Mouse (Mus musculus): ENCODE results near the gene Rab3ip. TPM values are rescaled to one million over a fixed set of nuclear protein-coding genes. Genes with fewer than 3 reads are reported as not detected.

The Rab3ip gene
- polyA plus RNA-seq, 1 experiment from 2014 or later, result 25.2 TPM

DNA sequence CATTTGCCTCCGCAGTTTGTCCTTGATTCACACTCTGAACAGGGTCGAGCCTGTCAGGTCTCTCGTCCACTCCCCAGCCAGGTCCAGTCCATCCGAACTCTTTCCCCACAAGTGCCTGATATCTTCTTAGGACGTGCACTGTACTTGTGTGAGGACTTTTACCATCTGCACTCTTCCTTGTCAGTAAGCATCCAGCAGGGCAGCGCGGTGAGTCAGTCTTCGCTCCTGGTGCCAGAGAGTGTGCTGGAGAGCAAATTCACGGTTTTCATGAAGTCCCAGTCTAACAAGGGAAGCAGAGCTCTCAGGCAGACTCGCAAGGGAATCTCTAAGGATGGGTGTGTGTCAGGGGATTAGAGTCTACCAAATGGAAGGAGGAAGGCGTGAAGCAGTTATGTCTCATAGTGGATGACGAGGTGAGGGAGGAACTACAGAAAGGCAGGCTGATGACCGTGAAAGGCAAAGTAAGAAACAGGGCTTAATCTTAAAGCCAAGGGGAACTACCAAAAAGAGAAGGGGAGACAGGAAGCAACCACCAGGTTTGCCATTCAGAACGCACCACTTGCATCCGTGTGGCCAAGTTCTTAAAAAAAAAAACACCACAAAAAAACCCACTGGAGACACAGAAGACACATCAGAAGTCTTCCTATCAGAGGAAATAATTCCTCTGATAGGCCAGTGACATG is 18.9 kb downstream of the Rab3ip start:
- no peak overlapping the region for H3K27ac ChIP-seq
- no peaks in the 10 kb centered on the region for H3K27me3 ChIP-seq (replicated peaks)
- H3K36me3 ChIP-seq, result no peaks in the 10 kb centered on the region
- H3K9ac ChIP-seq, result no peak overlapping the region
- no peaks in the 10 kb centered on the region for H3K4me1 ChIP-seq
- H3K4me3 ChIP-seq (replicated peaks), result no peak overlapping the region
- no peak for ATAC-seq (ENCODE audit: insufficient read depth, low FRiP score, low read depth)
- WGBS, result 80% methylated on average over 15 of the region's 15 CpGs
- H3K4me2 ChIP-seq, result no peak overlapping the region
- no peaks in the 10 kb centered on the region for H3K9me3 ChIP-seq

DNA sequence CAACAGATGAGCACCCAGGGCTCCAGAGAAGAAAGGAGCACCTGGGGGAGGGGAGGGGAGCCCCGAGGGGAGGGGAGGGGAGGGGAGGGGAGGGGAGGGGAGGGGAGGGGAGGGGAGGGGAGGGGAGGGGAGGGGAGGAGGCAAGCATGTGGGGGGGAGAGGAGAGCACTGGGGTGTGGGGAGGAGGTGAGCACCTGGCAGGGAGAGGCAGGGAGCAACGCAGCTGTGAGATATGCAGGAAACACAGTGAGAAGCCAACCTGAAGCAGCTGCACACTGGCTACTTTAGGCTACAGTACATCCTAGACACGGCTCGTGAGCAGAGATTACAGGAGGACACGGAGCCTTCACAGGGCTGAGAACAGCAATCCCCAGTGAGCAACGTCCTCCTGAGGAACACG is 19.6 kb downstream of the Rab3ip start:
- no peaks in the 10 kb centered on the region for H3K9me3 ChIP-seq
- no peak overlapping the region for H3K27ac ChIP-seq
- H3K4me3 ChIP-seq (replicated peaks), result no peak overlapping the region
- no peak overlapping the region for H3K4me2 ChIP-seq
- no peaks in the 10 kb centered on the region for H3K36me3 ChIP-seq
- no peak overlapping the region for H3K9ac ChIP-seq
- no peak for ATAC-seq (ENCODE audit: insufficient read depth, low FRiP score, low read depth)
- H3K4me1 ChIP-seq, result no peaks in the 10 kb centered on the region
- no peaks in the 10 kb centered on the region for H3K27me3 ChIP-seq (replicated peaks)
- WGBS, result 68% methylated on average over 6 of the region's 7 CpGs

DNA sequence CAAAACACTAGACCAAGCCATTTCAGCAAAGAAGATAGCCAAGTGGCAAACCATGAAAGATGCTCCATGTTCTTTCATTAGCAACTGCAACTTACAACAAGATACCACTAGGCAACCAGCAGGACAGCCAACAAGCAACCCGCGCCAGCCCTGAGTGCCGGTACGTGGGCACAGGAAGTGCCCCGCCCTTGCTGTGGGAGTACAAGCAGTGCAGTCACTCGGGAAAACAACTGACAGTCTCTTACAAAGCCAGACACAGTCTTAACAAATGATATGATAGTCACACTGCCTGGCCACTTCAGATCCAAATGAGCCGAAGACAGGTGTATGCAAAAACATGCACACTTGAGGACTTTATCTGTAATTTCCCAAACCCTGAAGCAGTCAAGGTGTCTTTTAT is 20.1 kb downstream of the Rab3ip start:
- Histone ChIP-seq H3K4me3 (replicated peaks) (no peak overlapping the region), H3K9ac (no peak overlapping the region), H3K9me3 (no peaks in the 10 kb centered on the region), H3K27ac (no peak overlapping the region), H3K27me3 (replicated peaks) (no peaks in the 10 kb centered on the region), H3K4me1 (no peaks in the 10 kb centered on the region), H3K4me2 (no peak overlapping the region), H3K36me3 (no peaks in the 10 kb centered on the region)
- 67% methylated on average over 7 of the region's 7 CpGs for WGBS
- no peak for ATAC-seq (ENCODE audit: insufficient read depth, low FRiP score, low read depth)

DNA sequence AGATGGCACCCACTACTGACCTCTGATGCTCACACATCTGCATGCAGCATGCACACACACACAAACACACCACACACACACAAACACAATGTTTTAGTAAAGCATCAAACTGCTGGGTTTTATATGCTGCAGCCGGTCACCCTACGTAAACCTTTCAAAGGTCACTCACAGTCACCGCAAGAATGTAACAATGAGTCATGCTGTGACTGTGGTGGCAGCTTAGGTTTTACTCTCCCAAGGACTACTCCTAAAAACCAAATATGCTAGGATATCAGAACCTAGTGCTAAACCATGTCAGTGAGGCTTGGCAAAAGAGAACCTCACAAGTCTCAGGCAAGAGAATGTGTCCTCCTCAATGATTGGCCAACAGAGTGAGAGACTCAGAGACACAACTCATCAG is 21.7 kb downstream of the Rab3ip start:
- no peak overlapping the region for H3K9ac ChIP-seq
- WGBS, result 71% methylated on average over 3 of the region's 3 CpGs
- H3K4me2 ChIP-seq, result no peak overlapping the region
- H3K9me3 ChIP-seq, result no peaks in the 10 kb centered on the region
- no peak overlapping the region for H3K27ac ChIP-seq
- H3K4me1 ChIP-seq, result no peaks in the 10 kb centered on the region
- no peak overlapping the region for H3K4me3 ChIP-seq (replicated peaks)
- ATAC-seq (ENCODE audit: insufficient read depth, low FRiP score, low read depth), result no peak
- no peaks in the 10 kb centered on the region for H3K27me3 ChIP-seq (replicated peaks)
- no peaks in the 10 kb centered on the region for H3K36me3 ChIP-seq

DNA sequence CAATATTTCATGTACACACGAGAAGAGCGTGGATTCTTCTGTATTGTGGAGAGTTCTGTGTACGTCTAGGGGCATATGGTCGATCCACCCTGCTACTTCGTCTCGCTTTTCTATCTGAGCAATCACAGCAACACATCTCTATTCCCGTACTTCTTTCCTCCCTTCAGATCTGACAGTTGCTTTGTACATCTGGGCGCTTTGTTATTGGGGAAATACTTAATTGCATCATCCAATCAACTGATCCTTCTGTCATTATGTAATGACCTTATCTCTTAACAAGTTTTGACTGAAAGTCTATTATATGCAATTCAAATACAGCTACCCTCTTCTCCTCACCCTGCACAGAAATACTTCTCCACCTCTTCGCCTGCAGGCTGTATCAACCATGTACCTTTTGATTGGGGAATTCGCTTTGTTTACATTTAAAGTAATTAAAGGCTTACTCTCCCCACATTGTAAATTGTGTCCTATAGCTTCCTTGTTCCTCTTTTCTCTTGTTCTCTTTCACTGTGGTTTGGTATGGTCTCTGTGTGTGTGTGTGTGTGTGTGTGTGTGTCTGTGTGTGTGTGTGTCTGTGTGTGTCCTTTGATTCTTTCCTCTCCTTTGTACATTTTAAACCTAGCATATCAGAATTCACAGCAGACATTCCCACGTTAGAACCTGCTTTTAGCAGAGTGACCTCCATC is 24.0 kb downstream of the Rab3ip start:
- WGBS, result 80% methylated on average over 11 of the region's 11 CpGs
- no peak overlapping the region for H3K4me3 ChIP-seq (replicated peaks)
- H3K9ac ChIP-seq, result no peak overlapping the region
- H3K9me3 ChIP-seq, result no peaks in the 10 kb centered on the region
- H3K27me3 ChIP-seq (replicated peaks), result no peaks in the 10 kb centered on the region
- ATAC-seq (ENCODE audit: insufficient read depth, low FRiP score, low read depth), result no peak
- no peak overlapping the region for H3K4me2 ChIP-seq
- H3K27ac ChIP-seq, result no peak overlapping the region
- no peaks in the 10 kb centered on the region for H3K4me1 ChIP-seq
- H3K36me3 ChIP-seq, result no peaks in the 10 kb centered on the region

DNA sequence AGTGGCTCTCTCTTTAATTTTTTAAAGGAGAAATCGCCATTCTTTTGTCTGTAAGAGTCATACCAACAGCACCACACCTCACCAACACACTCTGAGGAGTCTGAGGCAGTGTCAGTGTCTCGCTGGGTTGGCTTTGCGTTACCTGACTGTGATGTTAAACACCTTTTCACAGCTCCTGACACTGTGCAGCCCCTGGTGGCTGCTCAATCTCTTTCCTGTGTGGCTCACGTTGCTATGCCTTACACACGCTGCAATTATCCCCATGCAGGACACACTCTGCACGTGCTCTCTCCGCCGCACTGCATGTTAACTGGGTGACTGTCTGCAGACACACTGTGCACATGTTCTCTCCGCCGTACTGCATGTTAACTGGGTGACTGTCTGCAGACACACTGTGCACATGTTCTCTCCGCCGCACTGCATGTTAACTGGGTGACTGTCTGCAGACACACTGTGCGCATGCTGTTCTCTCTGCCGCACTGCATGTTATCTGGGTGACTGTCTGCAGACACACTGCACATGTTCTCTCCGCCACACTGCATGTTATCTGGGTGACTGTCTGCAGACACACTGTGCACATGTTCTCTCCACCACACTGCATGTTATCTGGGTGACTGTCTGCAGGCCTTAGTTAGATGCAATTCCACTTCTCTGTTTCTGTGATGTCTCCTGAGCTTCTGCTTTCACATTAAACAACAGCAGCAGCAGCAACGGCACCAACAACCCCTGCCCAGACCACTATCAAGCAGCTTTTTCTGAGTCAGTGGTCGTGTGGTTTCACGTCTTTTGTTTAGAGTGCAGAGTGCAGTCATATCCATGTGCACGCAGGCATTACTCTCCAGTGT is 26.7 kb downstream of the Rab3ip start:
- Histone ChIP-seq H3K4me1 (no peaks in the 10 kb centered on the region), H3K4me3 (replicated peaks) (no peak overlapping the region), H3K9ac (no peak overlapping the region), H3K27ac (no peak overlapping the region), H3K27me3 (replicated peaks) (no peaks in the 10 kb centered on the region), H3K36me3 (no peaks in the 10 kb centered on the region), H3K9me3 (no peaks in the 10 kb centered on the region), H3K4me2 (no peak overlapping the region)
- no peak for ATAC-seq (ENCODE audit: insufficient read depth, low FRiP score, low read depth)
- whole genome bisulfite sequencing, result 90% methylated on average over 19 of the region's 19 CpGs

DNA sequence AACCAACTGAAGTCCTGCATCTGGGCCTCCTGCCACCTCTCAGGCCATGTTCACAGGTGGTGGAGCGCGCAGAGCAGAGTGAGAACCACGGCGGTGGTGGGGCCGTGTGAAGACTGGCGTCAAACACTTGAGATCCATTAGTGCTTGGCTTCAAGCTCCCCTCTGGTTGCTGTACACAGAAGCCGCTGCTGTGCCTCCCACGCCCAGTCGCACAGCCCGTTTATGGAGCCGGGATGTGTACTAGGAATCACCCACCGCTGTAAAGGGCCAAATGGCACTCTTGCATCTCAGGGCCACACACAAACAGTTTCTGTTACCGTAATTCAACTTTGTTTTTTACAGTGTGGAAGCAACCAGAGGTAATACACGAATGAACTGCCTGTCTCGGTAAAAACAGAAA is 28.4 kb downstream of the Rab3ip start:
- H3K4me2 ChIP-seq, result no peak overlapping the region

DNA sequence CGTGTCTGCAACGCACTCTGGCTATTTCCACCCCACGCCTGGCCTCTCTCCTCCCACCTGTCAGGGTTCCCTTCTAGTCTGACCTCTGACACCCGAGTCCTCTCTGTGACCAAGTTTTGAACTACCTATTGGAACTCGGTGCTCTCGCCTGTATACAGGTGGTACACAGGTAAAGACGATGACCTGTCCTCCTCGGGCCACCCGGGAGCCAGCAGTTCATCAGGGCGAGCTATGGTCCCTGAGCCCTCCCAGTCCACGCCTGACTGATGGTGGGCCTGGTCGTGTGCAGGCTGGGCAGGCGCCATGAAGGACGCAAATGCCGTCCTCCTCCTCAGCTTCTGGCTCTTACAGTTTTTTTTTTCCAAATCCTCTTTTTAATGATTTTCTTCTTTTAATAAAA is 29.2 kb downstream of the Rab3ip start:
- no peak for ATAC-seq (ENCODE audit: insufficient read depth, low FRiP score, low read depth)
- 0 out of 2 replicates have a peak, but pooled peaks cover 2% of the 10 kb centered on the region for H3K36me3 ChIP-seq
- H3K9me3 ChIP-seq, result no peaks in the 10 kb centered on the region
- no peak overlapping the region for H3K4me3 ChIP-seq (replicated peaks)
- no peaks in the 10 kb centered on the region for H3K27me3 ChIP-seq (replicated peaks)
- no peak overlapping the region for H3K27ac ChIP-seq
- no peak overlapping the region for H3K4me2 ChIP-seq
- 81% methylated on average over 15 of the region's 15 CpGs for WGBS
- no peak overlapping the region for H3K9ac ChIP-seq
- H3K4me1 ChIP-seq, result no peaks in the 10 kb centered on the region

More for the DNA sequence above, 28.4 kb downstream of the Rab3ip start:
- H3K36me3 ChIP-seq, result 0 out of 2 replicates have a peak, but pooled peaks cover 2% of the 10 kb centered on the region
- H3K27me3 ChIP-seq (replicated peaks), result no peaks in the 10 kb centered on the region
- H3K4me1 ChIP-seq, result no peaks in the 10 kb centered on the region
- H3K4me3 ChIP-seq (replicated peaks), result no peak overlapping the region
- H3K27ac ChIP-seq, result no peak overlapping the region
- H3K9ac ChIP-seq, result no peak overlapping the region
- 85% methylated on average over 15 of the region's 15 CpGs for WGBS
- ATAC-seq (ENCODE audit: insufficient read depth, low FRiP score, low read depth), result no peak
- H3K9me3 ChIP-seq, result no peaks in the 10 kb centered on the region

DNA sequence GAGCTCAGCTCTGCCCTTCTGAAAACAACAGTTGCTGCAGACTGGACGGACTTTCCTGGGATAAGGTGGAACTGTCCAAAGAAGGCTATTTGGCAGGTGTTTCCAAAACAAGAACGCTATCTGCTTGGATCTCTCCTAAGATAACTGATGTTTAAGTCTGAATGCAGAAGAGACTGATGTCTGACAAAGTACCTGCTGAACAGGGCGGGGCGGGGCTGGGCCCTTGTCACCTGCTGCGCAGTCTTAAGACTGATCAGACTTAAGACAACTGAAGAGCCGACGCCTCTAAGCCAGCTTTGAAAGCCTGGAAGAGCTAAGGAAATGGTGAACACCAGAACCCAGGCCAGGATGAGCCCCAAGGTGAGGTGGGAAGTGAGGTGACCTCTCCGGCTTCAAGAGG is 29.9 kb downstream of the Rab3ip start:
- no peak for ATAC-seq (ENCODE audit: insufficient read depth, low FRiP score, low read depth)
- 0 out of 2 replicates have a peak, but pooled peaks cover 2% of the 10 kb centered on the region for H3K36me3 ChIP-seq

DNA sequence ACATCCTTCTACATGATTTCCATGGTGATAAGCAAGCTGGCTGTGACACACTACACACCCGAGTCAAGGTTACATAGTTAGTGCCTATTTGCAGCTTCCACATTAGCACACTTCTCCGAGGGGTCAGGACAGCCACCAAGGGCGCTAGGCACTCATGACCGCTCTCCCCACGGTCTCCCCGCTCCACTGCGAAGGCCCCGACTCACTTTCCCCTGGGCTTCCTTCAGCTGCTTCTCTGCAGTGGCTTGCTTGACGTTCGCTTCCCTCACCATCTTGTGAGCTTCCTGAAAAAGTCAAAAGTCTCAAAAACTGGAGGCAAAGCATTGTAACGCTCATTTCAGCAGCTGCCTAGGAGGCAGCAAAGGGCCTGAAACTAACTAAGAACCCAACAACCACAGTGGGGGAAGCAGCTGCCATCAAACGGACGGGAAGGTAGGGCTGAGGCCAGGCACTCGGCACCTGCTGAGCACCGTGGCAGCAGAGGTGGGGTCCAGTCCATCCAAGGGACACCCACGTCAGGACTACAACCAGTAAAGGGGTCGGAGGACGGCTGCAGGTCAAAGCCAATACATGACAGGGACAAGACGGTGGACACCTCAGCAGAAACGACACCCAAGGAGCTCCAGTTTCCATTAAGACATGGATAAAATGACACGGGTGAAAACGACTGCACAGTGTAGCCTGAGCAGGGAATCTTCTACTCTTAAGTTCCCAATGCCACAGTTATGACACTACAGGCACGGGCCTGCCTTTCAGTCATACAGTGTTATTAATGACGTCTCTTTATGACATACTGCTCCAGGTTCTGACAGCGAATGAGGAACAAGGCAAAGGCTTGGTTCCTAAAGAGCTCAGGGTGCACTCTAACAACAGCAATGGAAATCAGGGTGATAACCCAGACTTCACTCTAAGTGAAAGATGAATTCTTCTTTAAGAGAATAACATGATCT is 30.9 kb downstream of the Rab3ip start:
- 83% methylated on average over 25 of the region's 25 CpGs for WGBS
- no peak overlapping the region for H3K4me3 ChIP-seq (replicated peaks)
- no peaks in the 10 kb centered on the region for H3K9me3 ChIP-seq
- H3K4me2 ChIP-seq, result no peak overlapping the region
- ATAC-seq (ENCODE audit: insufficient read depth, low FRiP score, low read depth), result no peak
- no peaks in the 10 kb centered on the region for H3K27me3 ChIP-seq (replicated peaks)
- no peaks in the 10 kb centered on the region for H3K4me1 ChIP-seq
- H3K36me3 ChIP-seq, result 0 out of 2 replicates have a peak, but pooled peaks cover 4% of the 10 kb centered on the region
- no peak overlapping the region for H3K9ac ChIP-seq
- no peak overlapping the region for H3K27ac ChIP-seq

More for the DNA sequence above, 29.9 kb downstream of the Rab3ip start:
- Histone ChIP-seq H3K27me3 (replicated peaks) (no peaks in the 10 kb centered on the region), H3K9me3 (no peaks in the 10 kb centered on the region), H3K4me3 (replicated peaks) (no peak overlapping the region), H3K9ac (no peak overlapping the region), H3K27ac (no peak overlapping the region), H3K4me1 (no peaks in the 10 kb centered on the region), H3K4me2 (no peak overlapping the region)
- WGBS, result 88% methylated on average over 8 of the region's 8 CpGs

DNA sequence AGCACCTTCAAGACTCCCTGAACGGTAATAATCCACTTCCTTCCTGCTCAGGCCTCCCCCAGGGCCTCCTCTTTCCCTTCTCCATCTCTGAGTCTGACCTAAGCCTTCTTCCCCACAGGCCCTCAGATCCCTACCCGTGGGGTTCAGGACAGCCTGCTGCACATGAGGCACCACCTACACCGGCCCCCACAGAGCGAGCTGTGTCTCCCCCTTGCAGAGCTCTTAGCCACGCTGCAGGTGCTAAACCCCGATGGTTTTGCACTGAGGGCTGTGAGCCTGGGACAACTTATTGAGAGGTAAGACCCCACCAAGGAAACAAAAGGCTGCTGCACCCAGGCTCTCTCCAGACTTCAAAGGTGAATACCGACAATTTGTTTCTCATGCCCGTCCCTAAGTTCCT is 34.0 kb downstream of the Rab3ip start:
- no peak for ATAC-seq (ENCODE audit: insufficient read depth, low FRiP score, low read depth)
- 82% methylated on average over 8 of the region's 8 CpGs for whole genome bisulfite sequencing
- 0 out of 2 replicates have a peak, but pooled peaks cover 6% of the 10 kb centered on the region for H3K36me3 ChIP-seq

More for the DNA sequence above, 34.0 kb downstream of the Rab3ip start:
- no peak overlapping the region for H3K9ac ChIP-seq
- no peaks in the 10 kb centered on the region for H3K27me3 ChIP-seq (replicated peaks)
- H3K4me3 ChIP-seq (replicated peaks), result no peak overlapping the region
- no peak overlapping the region for H3K4me2 ChIP-seq
- no peaks in the 10 kb centered on the region for H3K4me1 ChIP-seq
- H3K27ac ChIP-seq, result no peak overlapping the region
- H3K9me3 ChIP-seq, result no peaks in the 10 kb centered on the region
